Mouse (Mus musculus) liver, embryonic 12.5 days (tissue): ENCODE results near the gene Akap2. TPM values are rescaled to one million over a fixed set of nuclear protein-coding genes. Genes with fewer than 3 reads are reported as not detected.

ENCODE experiments used
- ATAC-seq: fragments of 200-750 bp; cut with Nextera tagmentation; 2 replicates; pipeline ENCODE4 v1.8.0; 2017; ENCODE audit warnings: moderate number of reproducible peaks, mild to moderate bottlenecking, moderate library complexity
- H3K27ac ChIP-seq: fragments of 300-500 bp; sonication (generic); 2 replicates; pipeline ENCODE4 v1.5.1; 2016; ENCODE audit warnings: mild to moderate bottlenecking
- H3K27me3 ChIP-seq: fragments of 300-500 bp; sonication (generic); replicated peaks from 2 replicates; pipeline ENCODE4 v1.6.1; 2016; ENCODE audit warnings: mild to moderate bottlenecking, moderate library complexity
- H3K36me3 ChIP-seq: fragments of 300-500 bp; sonication (generic); 2 replicates; pipeline ENCODE4 v1.6.1; 2016; ENCODE audit warnings: mild to moderate bottlenecking, moderate library complexity
- H3K4me1 ChIP-seq: fragments of 300-500 bp; sonication (generic); 2 replicates; pipeline ENCODE4 v1.6.1; 2016
- H3K4me2 ChIP-seq: fragments of 300-500 bp; sonication (generic); 2 replicates; pipeline ENCODE4 v1.6.1; 2016; ENCODE audit warnings: mild to moderate bottlenecking, moderate library complexity
- H3K4me3 ChIP-seq: fragments of 300-500 bp; sonication (generic); 2 replicates; pipeline ENCODE4 v1.5.1; 2016; ENCODE audit warnings: mild to moderate bottlenecking, moderate library complexity
- H3K9ac ChIP-seq: fragments of 300-500 bp; sonication (generic); 2 replicates; pipeline ENCODE4 v1.6.1; 2016; ENCODE audit warnings: mild to moderate bottlenecking, moderate library complexity
- H3K9me3 ChIP-seq: fragments of 300-500 bp; sonication (generic); replicated peaks from 2 replicates; pipeline ENCODE4 v1.6.1; 2016; ENCODE audit warnings: mild to moderate bottlenecking, moderate library complexity
- WGBS: fragments of 180-500 bp; shearing (Covaris S2); methylation state at CpG from one replicate; pipeline ENCODE4 v1.1.7; 2016; ENCODE audit not compliant: insufficient replicate concordance; 5-methylcytosine and 5-hydroxymethylcytosine counted together
- polyA plus RNA-seq: library from polyadenylated mRNA; unstranded; fragments of >200 nt; fragmentation: Nextera tagmentation; extraction: Ambion mirVana; gene quantifications from 2 replicates; pipeline ENCODE4 v1.2.1, GENCODE M21; 2016

Akap2 gene
- polyA plus RNA-seq, 1 experiment from 2014 or later: 1.7 TPM

GRCm38 (mm10) chr4:57783853-57784600 lies 66.6 kb downstream of the Akap2 start:
- 69% methylated on average over 11 of the region's 11 CpGs for WGBS
- no peak overlapping the region for H3K9ac ChIP-seq
- H3K4me1 ChIP-seq: peaks cover 14% of the 10 kb centered on the region
- H3K27me3 ChIP-seq: peaks cover 58% of the 10 kb centered on the region
- H3K4me3 ChIP-seq: no peak overlapping the region
- no peak overlapping the region for H3K27ac ChIP-seq
- H3K36me3 ChIP-seq: no peaks in the 10 kb centered on the region
- H3K4me2 ChIP-seq: no peak overlapping the region
- no peaks in the 10 kb centered on the region for H3K9me3 ChIP-seq
- no peak for ATAC-seq

DNA sequence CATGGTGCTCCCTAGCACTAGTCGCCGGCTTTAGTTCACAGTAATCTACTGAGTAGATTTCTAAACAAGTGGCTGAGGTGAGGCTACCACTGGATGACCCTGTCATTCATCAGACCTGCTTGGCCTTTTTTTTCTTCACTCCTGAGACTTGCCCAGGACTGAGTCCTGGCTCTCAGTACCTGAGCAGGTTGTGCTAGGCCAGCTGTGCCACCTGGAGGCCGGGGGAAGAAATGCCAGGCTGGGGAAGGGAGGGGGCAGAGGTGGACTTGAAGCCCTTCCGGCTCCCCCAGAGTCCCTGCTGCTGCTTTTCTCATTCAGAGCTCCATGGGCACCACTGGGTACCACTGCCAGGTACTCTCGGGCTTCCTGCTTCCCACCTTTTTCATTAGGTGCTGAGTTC lies 71.3 kb downstream of the Akap2 start:
- H3K36me3 ChIP-seq: no peaks in the 10 kb centered on the region
- no peak overlapping the region for H3K4me3 ChIP-seq
- H3K4me2 ChIP-seq: no peak overlapping the region
- H3K4me1 ChIP-seq: peaks cover 4% of the 10 kb centered on the region
- no peaks in the 10 kb centered on the region for H3K9me3 ChIP-seq
- ATAC-seq: no peak
- peaks cover 15% of the 10 kb centered on the region for H3K27me3 ChIP-seq
- no peak overlapping the region for H3K9ac ChIP-seq
- H3K27ac ChIP-seq: no peak overlapping the region
- 59% methylated on average over 5 of the region's 5 CpGs for WGBS

DNA sequence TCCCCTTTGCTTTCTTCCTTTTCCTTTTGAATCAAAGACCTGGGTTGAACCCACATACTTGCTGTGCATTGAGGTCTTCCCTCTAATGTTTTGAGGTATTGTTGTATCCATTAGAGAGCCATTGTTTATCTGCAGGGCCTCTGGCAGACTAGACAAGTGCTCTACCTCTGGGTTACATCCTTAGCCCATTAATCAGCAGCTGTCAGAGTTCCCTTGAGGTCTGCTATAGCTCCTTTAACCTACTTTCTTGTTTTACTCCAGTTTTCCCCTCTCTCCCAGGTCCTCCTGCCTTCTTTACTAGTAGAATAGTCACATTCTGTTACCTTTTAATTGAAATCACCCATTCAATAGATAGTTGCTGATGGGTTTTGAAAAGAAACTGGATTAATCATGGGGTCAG lies 71.7 kb downstream of the Akap2 start:
- no peak overlapping the region for H3K9ac ChIP-seq
- ATAC-seq: no peak
- H3K4me2 ChIP-seq: no peak overlapping the region
- no peaks in the 10 kb centered on the region for H3K36me3 ChIP-seq
- H3K9me3 ChIP-seq: no peaks in the 10 kb centered on the region
- H3K27me3 ChIP-seq: peaks cover 10% of the 10 kb centered on the region
- H3K4me1 ChIP-seq: peaks cover 8% of the 10 kb centered on the region
- H3K27ac ChIP-seq: no peak overlapping the region
- no peak overlapping the region for H3K4me3 ChIP-seq

GRCm38 (mm10) chr4:57793989-57794388 lies 76.5 kb downstream of the Akap2 start:
- H3K27ac ChIP-seq: peak overlapping the region; percentile 4; the same call in 1 of the 2 replicates
- no peak overlapping the region for H3K4me3 ChIP-seq
- H3K36me3 ChIP-seq: no peaks in the 10 kb centered on the region
- H3K9ac ChIP-seq: no peak overlapping the region
- H3K4me2 ChIP-seq: no peak overlapping the region; the same call in 1 of the 2 replicates
- peaks cover 37% of the 10 kb centered on the region for H3K4me1 ChIP-seq
- no peaks in the 10 kb centered on the region for H3K27me3 ChIP-seq
- ATAC-seq: peak; percentile 72
- 29% methylated on average over 8 of the region's 8 CpGs for WGBS
- no peaks in the 10 kb centered on the region for H3K9me3 ChIP-seq

GRCm38 (mm10) chr4:57794547-57794946 lies 77.1 kb downstream of the Akap2 start:
- Histone ChIP-seq H3K36me3 (no peaks in the 10 kb centered on the region), H3K4me1 (peaks cover 42% of the 10 kb centered on the region), H3K27me3 (no peaks in the 10 kb centered on the region), H3K9me3 (no peaks in the 10 kb centered on the region), H3K4me3 (no peak overlapping the region), H3K4me2 (no peak overlapping the region), H3K9ac (no peak overlapping the region), H3K27ac (no peak overlapping the region; the same call in 1 of the 2 replicates)
- ATAC-seq: no peak
- 18% methylated on average over 3 of the region's 3 CpGs for WGBS

GRCm38 (mm10) chr4:57797548-57798285 lies 80.3 kb downstream of the Akap2 start:
- Histone ChIP-seq H3K4me3 (no peak overlapping the region), H3K9me3 (no peaks in the 10 kb centered on the region), H3K27ac (peak overlapping the region; percentile 62), H3K4me2 (peak overlapping the region; percentile 38), H3K9ac (no peak overlapping the region), H3K36me3 (no peaks in the 10 kb centered on the region), H3K4me1 (peaks cover 52% of the 10 kb centered on the region), H3K27me3 (no peaks in the 10 kb centered on the region)
- 41% methylated on average over 9 of the region's 9 CpGs for WGBS
- peak; percentile 33; the same call in 1 of the 2 replicates for ATAC-seq

DNA sequence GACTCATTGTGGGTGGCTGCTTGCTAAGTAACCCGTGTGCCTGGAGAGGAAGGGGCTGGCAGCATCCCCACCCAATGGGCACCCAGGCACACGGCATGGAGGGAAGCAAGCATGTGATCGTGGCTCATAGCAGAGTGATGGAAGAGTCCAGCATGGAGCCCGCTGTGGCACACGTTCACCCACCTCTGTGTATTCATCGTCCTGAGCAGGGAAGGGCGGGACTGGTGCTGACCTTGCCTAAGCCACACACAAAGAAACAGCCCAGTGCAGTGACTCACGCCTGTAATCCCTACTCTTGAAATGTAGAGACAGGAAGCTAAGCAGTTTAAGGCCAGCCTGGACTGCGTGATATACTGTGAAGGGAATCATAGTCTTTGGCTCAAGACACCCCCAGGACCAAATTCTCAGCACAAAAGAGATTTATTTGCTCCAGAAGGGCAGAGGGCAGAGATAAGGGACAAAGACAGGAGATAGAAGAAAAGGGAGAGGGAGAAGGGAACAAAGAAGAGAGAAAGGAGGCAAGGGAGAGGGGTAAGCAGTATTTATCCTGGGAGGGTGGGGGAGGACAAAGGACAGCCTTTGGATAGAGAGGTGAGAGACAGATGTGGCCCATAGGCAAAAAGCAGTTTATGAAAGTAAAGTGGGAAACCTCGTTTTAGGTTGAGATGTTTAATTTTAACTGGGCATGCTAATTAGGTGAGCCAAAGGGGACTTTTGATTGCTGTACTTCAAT lies 81.0 kb downstream of the Akap2 start:
- no peaks in the 10 kb centered on the region for H3K9me3 ChIP-seq
- H3K4me3 ChIP-seq: no peak overlapping the region
- H3K4me1 ChIP-seq: peaks cover 50% of the 10 kb centered on the region
- no peaks in the 10 kb centered on the region for H3K36me3 ChIP-seq
- no peak overlapping the region for H3K9ac ChIP-seq
- peak overlapping the region; percentile 38 for H3K4me2 ChIP-seq
- 21% methylated on average over 10 of the region's 10 CpGs for WGBS
- ATAC-seq: peak; percentile 68
- H3K27me3 ChIP-seq: no peaks in the 10 kb centered on the region
- H3K27ac ChIP-seq: peak overlapping the region; percentile 62

DNA sequence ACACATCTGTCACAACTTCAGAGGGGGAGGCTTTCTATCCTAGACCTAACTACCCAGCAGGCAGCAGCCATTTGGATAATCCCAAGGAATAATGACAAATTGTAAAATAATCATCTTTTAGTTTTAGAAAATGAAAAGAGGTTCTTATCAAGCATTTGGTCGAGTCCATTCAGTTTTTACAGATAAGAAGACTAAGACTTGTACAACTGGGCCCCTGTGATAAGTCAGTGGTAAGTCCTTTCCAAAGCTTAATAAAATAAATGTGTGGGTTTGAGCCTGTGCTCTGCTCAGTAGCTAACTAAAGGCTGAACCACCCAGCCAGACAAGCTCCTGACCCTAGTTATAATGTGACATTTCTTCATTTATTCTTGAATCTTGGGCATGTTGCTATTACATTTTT lies 81.8 kb downstream of the Akap2 start:
- H3K4me1 ChIP-seq: peaks cover 42% of the 10 kb centered on the region
- no peak overlapping the region for H3K4me3 ChIP-seq
- peak overlapping the region; percentile 62; the same call in 1 of the 2 replicates for H3K27ac ChIP-seq
- H3K4me2 ChIP-seq: peak overlapping the region; percentile 38
- H3K27me3 ChIP-seq: no peaks in the 10 kb centered on the region
- ATAC-seq: peak; percentile 73
- WGBS: 6% methylated on average over 1 of the region's 1 CpGs
- no peaks in the 10 kb centered on the region for H3K36me3 ChIP-seq
- H3K9ac ChIP-seq: no peak overlapping the region
- no peaks in the 10 kb centered on the region for H3K9me3 ChIP-seq

DNA sequence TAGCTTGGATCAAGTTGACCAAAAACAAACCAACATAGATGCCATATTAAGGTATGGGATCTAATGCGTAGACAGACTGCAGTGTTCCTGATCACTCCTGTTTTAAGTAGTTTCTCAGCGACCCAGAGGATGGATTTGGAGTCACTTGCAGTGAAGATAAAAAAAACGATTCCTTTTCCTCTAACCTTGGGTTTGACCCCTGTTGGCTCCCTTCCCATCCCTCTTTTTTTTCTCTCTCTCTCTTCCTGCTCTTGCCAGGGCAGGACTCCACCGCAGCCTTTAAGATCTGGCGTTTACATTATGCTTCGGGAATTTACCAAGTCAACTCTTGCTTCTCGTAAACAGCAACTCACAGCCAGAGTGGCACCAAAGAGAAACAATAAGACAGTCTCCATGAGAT lies 83.8 kb downstream of the Akap2 start:
- Histone ChIP-seq H3K4me3 (no peak overlapping the region), H3K36me3 (no peaks in the 10 kb centered on the region), H3K27me3 (no peaks in the 10 kb centered on the region), H3K9ac (no peak overlapping the region), H3K4me2 (no peak overlapping the region), H3K9me3 (no peaks in the 10 kb centered on the region), H3K4me1 (peaks cover 36% of the 10 kb centered on the region), H3K27ac (no peak overlapping the region)
- 63% methylated on average over 7 of the region's 7 CpGs for WGBS
- ATAC-seq: no peak

DNA sequence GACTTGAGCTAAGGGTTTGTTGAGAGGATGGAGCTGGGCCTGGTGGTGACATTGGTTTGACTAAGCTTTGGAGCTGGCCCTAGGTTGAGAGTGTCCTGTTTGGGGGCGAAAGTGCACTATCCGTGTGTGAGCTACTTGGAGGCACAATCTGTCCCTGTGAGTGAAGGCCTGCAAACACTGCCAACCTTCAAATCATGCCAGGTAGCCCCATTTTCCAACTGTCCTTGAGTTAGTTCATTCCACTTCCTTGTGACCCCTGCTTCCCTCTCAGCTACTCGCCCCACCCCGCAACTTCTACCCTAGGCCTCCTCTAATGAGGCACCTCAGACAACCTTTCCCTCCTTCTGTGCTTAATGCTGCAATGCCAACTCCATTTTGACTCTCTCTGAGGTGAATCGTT lies 84.5 kb downstream of the Akap2 start:
- Histone ChIP-seq H3K36me3 (no peaks in the 10 kb centered on the region), H3K9ac (no peak overlapping the region), H3K4me2 (no peak overlapping the region), H3K9me3 (no peaks in the 10 kb centered on the region), H3K27me3 (no peaks in the 10 kb centered on the region), H3K4me3 (no peak overlapping the region), H3K27ac (no peak overlapping the region), H3K4me1 (peaks cover 35% of the 10 kb centered on the region)
- WGBS: 80% methylated on average over 5 of the region's 5 CpGs
- ATAC-seq: no peak

DNA sequence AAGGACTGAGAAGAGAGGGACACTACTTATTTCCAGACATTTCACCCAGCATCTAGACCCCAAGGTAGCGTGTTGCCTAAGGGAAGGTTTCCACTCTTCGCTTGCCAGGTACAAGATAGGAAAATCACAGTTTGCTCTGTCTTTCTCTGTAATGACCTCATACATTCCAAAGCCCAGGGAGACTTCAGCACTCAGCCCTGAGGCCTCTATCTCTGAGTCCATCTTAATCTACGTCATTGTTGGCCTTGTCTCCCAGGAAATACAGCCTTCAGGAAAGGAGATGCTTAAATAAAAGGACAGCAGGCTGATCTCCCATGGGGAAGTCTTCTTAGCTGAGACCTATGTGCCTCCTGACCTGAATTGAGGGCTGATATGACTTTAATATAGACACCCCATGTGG lies 85.0 kb downstream of the Akap2 start:
- Histone ChIP-seq H3K9ac (no peak overlapping the region), H3K27me3 (no peaks in the 10 kb centered on the region), H3K4me1 (peaks cover 31% of the 10 kb centered on the region), H3K4me3 (no peak overlapping the region), H3K4me2 (no peak overlapping the region), H3K36me3 (no peaks in the 10 kb centered on the region), H3K27ac (no peak overlapping the region), H3K9me3 (no peaks in the 10 kb centered on the region)
- WGBS: 69% methylated on average over 3 of the region's 3 CpGs
- ATAC-seq: no peak

DNA sequence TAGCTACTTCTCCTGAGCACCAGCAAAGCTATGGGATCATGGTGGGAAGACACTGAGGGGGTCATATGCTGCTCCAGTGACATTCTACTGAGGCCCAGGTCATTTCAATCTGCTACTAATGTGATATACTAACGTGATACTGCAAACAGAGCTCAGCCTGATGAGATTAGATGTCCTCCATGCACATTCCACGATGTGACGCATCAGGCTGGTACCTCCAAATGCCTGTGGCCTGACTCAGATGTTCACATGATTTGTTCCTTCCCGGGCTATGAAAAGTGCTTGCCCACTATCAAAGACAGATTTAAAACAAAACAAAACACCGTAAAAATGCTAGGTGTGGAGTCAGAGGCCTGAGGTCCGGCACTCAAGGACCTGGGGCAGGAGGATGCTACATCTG lies 87.4 kb downstream of the Akap2 start:
- no peak overlapping the region for H3K9ac ChIP-seq
- no peak overlapping the region for H3K4me3 ChIP-seq
- peaks cover 6% of the 10 kb centered on the region; the same call in 1 of the 2 replicates for H3K4me1 ChIP-seq
- H3K36me3 ChIP-seq: no peaks in the 10 kb centered on the region
- H3K27ac ChIP-seq: no peak overlapping the region
- no peak for ATAC-seq
- WGBS: 70% methylated on average over 6 of the region's 6 CpGs
- no peak overlapping the region for H3K4me2 ChIP-seq
- no peaks in the 10 kb centered on the region for H3K27me3 ChIP-seq
- H3K9me3 ChIP-seq: no peaks in the 10 kb centered on the region
